Mouse (Mus musculus) midbrain, embryonic 13.5 days (tissue): ENCODE measurements at regions not wholly inside any gene's neighbourhood (a gene's known extent, or its start where the extent isn't known, plus 50 kb on each side); places are given as distances from the start of the nearest gene placed in this dataset.

ENCODE experiments used
- ATAC-seq: fragments of 200-750 bp; cut with Nextera tagmentation; 2 replicates; pipeline ENCODE4 v1.8.0; 2017; ENCODE audit warnings: mild to moderate bottlenecking, moderate TSS enrichment, moderate library complexity
- H3K27ac ChIP-seq: fragments of 300-500 bp; sonication (generic); 2 replicates; pipeline ENCODE4 v1.5.1; 2015; ENCODE audit warnings: inconsistent platforms, mild to moderate bottlenecking, moderate library complexity
- H3K27me3 ChIP-seq: fragments of 300-500 bp; sonication (generic); 2 replicates; pipeline ENCODE4 v1.6.1; 2015; ENCODE audit warnings: mild to moderate bottlenecking, inconsistent platforms
- H3K36me3 ChIP-seq: fragments of 300-500 bp; sonication (generic); 2 replicates; pipeline ENCODE4 v1.6.1; 2015; ENCODE audit warnings: mild to moderate bottlenecking, inconsistent platforms
- H3K4me1 ChIP-seq: fragments of 300-500 bp; sonication (generic); replicated peaks from 2 replicates; pipeline ENCODE4 v1.6.1; 2015; ENCODE audit warnings: inconsistent platforms
- H3K4me2 ChIP-seq: fragments of 300-500 bp; sonication (generic); replicated peaks from 2 replicates; pipeline ENCODE4 v1.6.1; 2015; ENCODE audit warnings: moderate library complexity, mild to moderate bottlenecking, inconsistent platforms
- H3K4me3 ChIP-seq: fragments of 300-500 bp; sonication (generic); replicated peaks from 2 replicates; pipeline ENCODE4 v1.5.1; 2015; ENCODE audit warnings: mild to moderate bottlenecking, inconsistent platforms
- H3K9ac ChIP-seq: fragments of 300-500 bp; sonication (generic); replicated peaks from 2 replicates; pipeline ENCODE4 v1.6.1; 2015; ENCODE audit warnings: mild to moderate bottlenecking, inconsistent platforms
- H3K9me3 ChIP-seq: fragments of 300-500 bp; sonication (generic); 2 replicates; pipeline ENCODE4 v1.6.1; 2016; ENCODE audit warnings: mild to moderate bottlenecking, inconsistent platforms
- WGBS: fragments of 180-500 bp; shearing (Covaris S2); methylation state at CpG from one replicate; pipeline ENCODE4 v1.1.7; 2015; 5-methylcytosine and 5-hydroxymethylcytosine counted together

GRCm38 (mm10) chr9:101472101-101473073 is 220.8 kb upstream of the Ppp2r3a start:
- H3K9ac ChIP-seq, result no peak overlapping the region
- ATAC-seq, result peak; percentile 93
- H3K27ac ChIP-seq, result peak overlapping the region; percentile 91
- peak overlapping the region; percentile 17; the same call in 1 of the 2 replicates for H3K4me2 ChIP-seq
- H3K4me3 ChIP-seq, result no peak overlapping the region
- H3K9me3 ChIP-seq, result no peaks in the 10 kb centered on the region
- no peaks in the 10 kb centered on the region for H3K27me3 ChIP-seq
- no peaks in the 10 kb centered on the region for H3K36me3 ChIP-seq
- 7% methylated on average over 8 of the region's 8 CpGs for WGBS
- H3K4me1 ChIP-seq, result peaks cover 26% of the 10 kb centered on the region

GRCm38 (mm10) chr9:101471665-101472064 is 220.1 kb upstream of the Ppp2r3a start:
- Histone ChIP-seq H3K27me3 (no peaks in the 10 kb centered on the region), H3K27ac (peak overlapping the region; percentile 91), H3K9ac (no peak overlapping the region), H3K4me3 (no peak overlapping the region), H3K9me3 (no peaks in the 10 kb centered on the region), H3K4me2 (no peak overlapping the region), H3K4me1 (peaks cover 26% of the 10 kb centered on the region), H3K36me3 (no peaks in the 10 kb centered on the region)
- ATAC-seq, result no peak
- WGBS, result 5% methylated on average over 3 of the region's 3 CpGs

GRCm38 (mm10) chr9:101469756-101470155 is 218.2 kb upstream of the Ppp2r3a start:
- no peaks in the 10 kb centered on the region for H3K27me3 ChIP-seq
- no peak overlapping the region for H3K9ac ChIP-seq
- H3K36me3 ChIP-seq, result no peaks in the 10 kb centered on the region
- no peak for ATAC-seq
- H3K4me1 ChIP-seq, result peaks cover 30% of the 10 kb centered on the region
- no peak overlapping the region for H3K27ac ChIP-seq
- H3K9me3 ChIP-seq, result no peaks in the 10 kb centered on the region
- H3K4me3 ChIP-seq, result no peak overlapping the region
- no peak overlapping the region for H3K4me2 ChIP-seq
- 89% methylated on average over 3 of the region's 3 CpGs for WGBS

GRCm38 (mm10) chr9:101464727-101465427 is 213.3 kb upstream of the Ppp2r3a start:
- peak overlapping the region; percentile 16; the same call in 1 of the 2 replicates for H3K27ac ChIP-seq
- 48% methylated on average over 18 of the region's 18 CpGs for WGBS

GRCm38 (mm10) chr9:101458947-101459627 is 207.5 kb upstream of the Ppp2r3a start:
- H3K36me3 ChIP-seq, result no peaks in the 10 kb centered on the region
- H3K4me1 ChIP-seq, result peaks cover 17% of the 10 kb centered on the region; the same call in 1 of the 2 replicates
- no peaks in the 10 kb centered on the region for H3K9me3 ChIP-seq
- H3K27ac ChIP-seq, result peak overlapping the region; percentile 51
- H3K9ac ChIP-seq, result no peak overlapping the region
- WGBS, result 65% methylated on average over 11 of the region's 11 CpGs
- H3K4me2 ChIP-seq, result no peak overlapping the region
- H3K4me3 ChIP-seq, result no peak overlapping the region
- no peaks in the 10 kb centered on the region for H3K27me3 ChIP-seq
- no peak for ATAC-seq

More at GRCm38 (mm10) chr9:101464727-101465427, 213.3 kb upstream of the Ppp2r3a start:
- H3K9me3 ChIP-seq, result no peaks in the 10 kb centered on the region
- H3K4me1 ChIP-seq, result peaks cover 7% of the 10 kb centered on the region
- H3K36me3 ChIP-seq, result no peaks in the 10 kb centered on the region
- no peak for ATAC-seq
- no peak overlapping the region for H3K4me2 ChIP-seq
- no peaks in the 10 kb centered on the region for H3K27me3 ChIP-seq
- H3K9ac ChIP-seq, result no peak overlapping the region
- no peak overlapping the region for H3K4me3 ChIP-seq

GRCm38 (mm10) chr9:101458306-101458946 is 206.8 kb upstream of the Ppp2r3a start:
- Histone ChIP-seq H3K4me3 (no peak overlapping the region), H3K36me3 (no peaks in the 10 kb centered on the region), H3K9ac (no peak overlapping the region), H3K9me3 (no peaks in the 10 kb centered on the region), H3K27me3 (no peaks in the 10 kb centered on the region), H3K4me2 (no peak overlapping the region), H3K27ac (peak overlapping the region; percentile 51), H3K4me1 (peaks cover 17% of the 10 kb centered on the region; the same call in 1 of the 2 replicates)
- WGBS, result 88% methylated on average over 10 of the region's 10 CpGs
- no peak for ATAC-seq

- no peak overlapping the region for H3K4me3 ChIP-seq
- H3K9ac ChIP-seq, result no peak overlapping the region
- no peak overlapping the region for H3K4me2 ChIP-seq
- H3K4me1 ChIP-seq, result no peaks in the 10 kb centered on the region
- H3K27ac ChIP-seq, result no peak overlapping the region
- ATAC-seq, result no peak
- no peaks in the 10 kb centered on the region for H3K36me3 ChIP-seq
- no peaks in the 10 kb centered on the region for H3K27me3 ChIP-seq
- H3K9me3 ChIP-seq, result no peaks in the 10 kb centered on the region
- WGBS, result 90% methylated on average over 2 of the region's 2 CpGs
Observed at GRCm38 (mm10) chr9:101446316-101446715, 194.7 kb upstream of the Ppp2r3a start.

GRCm38 (mm10) chr9:101445764-101446163 is 194.2 kb upstream of the Ppp2r3a start:
- Histone ChIP-seq H3K9me3 (no peaks in the 10 kb centered on the region), H3K27ac (no peak overlapping the region), H3K27me3 (no peaks in the 10 kb centered on the region), H3K9ac (no peak overlapping the region), H3K36me3 (no peaks in the 10 kb centered on the region), H3K4me3 (no peak overlapping the region), H3K4me1 (no peaks in the 10 kb centered on the region), H3K4me2 (no peak overlapping the region)
- 90% methylated on average over 5 of the region's 5 CpGs for WGBS
- ATAC-seq, result no peak

GRCm38 (mm10) chr9:101445293-101445692 is 193.7 kb upstream of the Ppp2r3a start:
- no peak overlapping the region for H3K27ac ChIP-seq
- 95% methylated on average over 1 of the region's 1 CpGs for WGBS
- no peak overlapping the region for H3K9ac ChIP-seq
- H3K4me1 ChIP-seq, result no peaks in the 10 kb centered on the region
- no peaks in the 10 kb centered on the region for H3K9me3 ChIP-seq
- no peaks in the 10 kb centered on the region for H3K27me3 ChIP-seq
- no peaks in the 10 kb centered on the region for H3K36me3 ChIP-seq
- no peak overlapping the region for H3K4me3 ChIP-seq
- H3K4me2 ChIP-seq, result no peak overlapping the region
- ATAC-seq, result no peak

- no peaks in the 10 kb centered on the region for H3K4me1 ChIP-seq
- 84% methylated on average over 6 of the region's 6 CpGs for WGBS
Observed at GRCm38 (mm10) chr9:101439856-101440255, 188.3 kb upstream of the Ppp2r3a start.

GRCm38 (mm10) chr9:101438564-101439180 is 187.1 kb upstream of the Ppp2r3a start:
- no peak for ATAC-seq
- Histone ChIP-seq H3K27me3 (no peaks in the 10 kb centered on the region), H3K9ac (no peak overlapping the region), H3K36me3 (no peaks in the 10 kb centered on the region), H3K4me3 (no peak overlapping the region), H3K27ac (0 out of 2 replicates have a peak overlapping the region, but pooled peaks have one; percentile 5), H3K4me2 (no peak overlapping the region), H3K4me1 (no peaks in the 10 kb centered on the region), H3K9me3 (no peaks in the 10 kb centered on the region)
- WGBS, result 86% methylated on average over 12 of the region's 12 CpGs

More at GRCm38 (mm10) chr9:101439856-101440255, 188.3 kb upstream of the Ppp2r3a start:
- no peak overlapping the region for H3K4me3 ChIP-seq
- H3K27ac ChIP-seq, result no peak overlapping the region; the same call in 1 of the 2 replicates
- H3K9ac ChIP-seq, result no peak overlapping the region
- ATAC-seq, result no peak
- no peaks in the 10 kb centered on the region for H3K36me3 ChIP-seq
- H3K27me3 ChIP-seq, result no peaks in the 10 kb centered on the region
- no peaks in the 10 kb centered on the region for H3K9me3 ChIP-seq
- H3K4me2 ChIP-seq, result no peak overlapping the region
